Mouse (Mus musculus): ENCODE data around the gene Slc13a3. TPM values are rescaled to one million over a fixed set of nuclear protein-coding genes. Genes with fewer than 3 reads are reported as not detected.

Gene Slc13a3
- total and polyA plus RNA-seq, 3 experiments, result 0.29 to 0.68 (median 0.31) TPM

DNA sequence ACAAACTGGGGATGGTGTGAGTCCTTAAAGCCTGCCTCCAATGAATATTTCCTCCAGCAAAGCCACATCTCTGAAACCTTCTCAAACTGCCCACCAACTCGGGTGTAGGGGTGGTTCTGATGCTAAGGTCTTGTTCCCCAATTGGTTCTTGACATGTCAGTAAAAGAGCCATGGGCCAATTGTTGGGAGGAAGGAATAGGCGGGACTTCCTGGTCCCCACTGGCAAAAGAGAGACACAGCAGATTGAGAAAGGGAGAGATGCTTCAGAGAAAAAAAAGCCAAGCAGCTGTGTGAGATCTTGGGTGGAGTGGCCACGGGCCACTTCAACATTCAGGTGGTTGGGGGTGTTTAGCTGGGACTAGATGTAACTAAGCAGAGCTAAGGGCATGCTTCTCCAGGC is 102.0 kb downstream of the Slc13a3 start:
- no peak for TF ChIP-seq POLR2A (IDR thresholded peaks at IDR 0.05; ENCODE audit: insufficient read depth, low read depth, low read length)
- no peak for TF ChIP-seq CTCF (IDR thresholded peaks at IDR 0.05)
- no peak for TF ChIP-seq EP300 (IDR thresholded peaks at IDR 0.05; ENCODE audit: insufficient read depth, low read depth, low read length)
- Histone ChIP-seq H3K4me1 (ENCODE audit: control insufficient read depth, insufficient read depth, low read length) (no peaks in the 10 kb centered on the region), H3K79me2 (replicated peaks; ENCODE audit: control insufficient read depth, insufficient read depth, low read length) (no peaks in the 10 kb centered on the region), H3K27me3 (ENCODE audit: control insufficient read depth, insufficient read depth, low read length) (peaks cover 2% of the 10 kb centered on the region; the same call in 1 of the 2 replicates), H3K36me3 (ENCODE audit: control insufficient read depth, insufficient read depth, low read length) (no peaks in the 10 kb centered on the region), H3K4me3 (no peak overlapping the region), H3K27ac (no peak overlapping the region), H3K9ac (ENCODE audit: low read depth, low read length) (no peak overlapping the region)
- intact Hi-C loops (cut with DNase I), result no loop called here
- 24% methylated on average over 3 of the region's 3 CpGs for WGBS
- DNase-seq, result no peak

DNA sequence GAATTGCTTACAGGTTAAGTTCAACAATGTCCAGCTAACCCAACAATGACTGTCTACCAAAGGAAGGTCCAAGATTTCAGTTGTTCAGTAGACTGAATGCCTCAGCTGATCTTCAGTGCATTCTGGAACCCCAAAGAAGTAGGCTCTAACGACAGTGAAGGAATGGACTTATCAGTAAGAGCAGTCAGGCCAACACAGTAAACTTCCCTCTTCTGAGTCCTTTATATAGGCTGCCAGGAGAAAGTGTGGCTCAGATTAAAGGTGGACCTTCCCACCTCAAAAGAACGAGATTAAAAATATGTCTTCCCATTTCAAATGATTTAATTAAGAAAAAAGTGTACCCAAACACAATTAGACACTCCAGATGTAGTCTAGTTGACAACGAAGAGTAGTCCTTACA is 102.7 kb downstream of the Slc13a3 start:
- H3K4me3 ChIP-seq, result no peak overlapping the region
- no peaks in the 10 kb centered on the region for H3K79me2 ChIP-seq (replicated peaks; ENCODE audit: control insufficient read depth, insufficient read depth, low read length)
- no peak overlapping the region for H3K9ac ChIP-seq (ENCODE audit: low read depth, low read length)
- H3K4me1 ChIP-seq (ENCODE audit: control insufficient read depth, insufficient read depth, low read length), result no peaks in the 10 kb centered on the region
- peaks cover 2% of the 10 kb centered on the region; the same call in 1 of the 2 replicates for H3K27me3 ChIP-seq (ENCODE audit: control insufficient read depth, insufficient read depth, low read length)
- TF ChIP-seq EP300 (IDR thresholded peaks at IDR 0.05; ENCODE audit: insufficient read depth, low read depth, low read length), result no peak
- TF ChIP-seq POLR2A (IDR thresholded peaks at IDR 0.05; ENCODE audit: insufficient read depth, low read depth, low read length), result no peak
- TF ChIP-seq CTCF (IDR thresholded peaks at IDR 0.05), result no peak
- DNase-seq, result no peak
- H3K27ac ChIP-seq, result no peak overlapping the region
- intact Hi-C loops (cut with DNase I), result no loop called here
- WGBS, result 60% methylated on average over 3 of the region's 3 CpGs
- no peaks in the 10 kb centered on the region for H3K36me3 ChIP-seq (ENCODE audit: control insufficient read depth, insufficient read depth, low read length)

DNA sequence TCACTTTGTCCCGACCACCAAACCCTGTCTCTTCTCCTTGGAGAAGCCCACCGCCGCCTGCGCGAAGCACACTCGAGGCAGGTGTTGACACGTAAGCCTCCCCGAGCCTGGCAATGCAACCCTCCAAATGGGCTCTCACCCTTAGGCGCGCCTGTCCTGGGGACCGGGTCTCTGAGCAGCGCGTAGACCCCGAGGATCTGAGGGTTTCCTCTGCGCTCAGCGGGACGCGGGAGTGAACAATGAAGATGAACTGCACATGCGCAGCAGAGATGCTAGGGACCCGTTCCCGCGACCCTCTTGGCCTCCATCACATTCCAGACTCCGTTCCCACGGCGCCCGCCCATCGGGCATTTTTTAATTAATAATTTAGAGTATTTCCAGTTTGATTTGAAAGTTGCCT is 104.5 kb downstream of the Slc13a3 start, which contains the start of gene Zfp663:
Gene Zfp663 (minus strand): TSS at position 234 of the 400 bp plus-strand sequence.
- 3% methylated on average over 27 of the region's 27 CpGs for WGBS
- no peak within 1 kb of the TSS for H3K9ac ChIP-seq (ENCODE audit: low read depth, low read length)
- H3K4me3 ChIP-seq, result no peak within 1 kb of the TSS
- no peak within 1 kb of the TSS for H3K27ac ChIP-seq
- DNase-seq, result no peak
- no peaks in the 10 kb centered on the region for H3K36me3 ChIP-seq (ENCODE audit: control insufficient read depth, insufficient read depth, low read length)
- peaks cover 2% of the 10 kb centered on the region; the same call in 1 of the 2 replicates for H3K27me3 ChIP-seq (ENCODE audit: control insufficient read depth, insufficient read depth, low read length)
- no peaks in the 10 kb centered on the region for H3K4me1 ChIP-seq (ENCODE audit: control insufficient read depth, insufficient read depth, low read length)
- no peak for TF ChIP-seq POLR2A (IDR thresholded peaks at IDR 0.05; ENCODE audit: insufficient read depth, low read depth, low read length)
- no peaks in the 10 kb centered on the region for H3K79me2 ChIP-seq (replicated peaks; ENCODE audit: control insufficient read depth, insufficient read depth, low read length)
- intact Hi-C loops (cut with DNase I), result no loop called here

DNA sequence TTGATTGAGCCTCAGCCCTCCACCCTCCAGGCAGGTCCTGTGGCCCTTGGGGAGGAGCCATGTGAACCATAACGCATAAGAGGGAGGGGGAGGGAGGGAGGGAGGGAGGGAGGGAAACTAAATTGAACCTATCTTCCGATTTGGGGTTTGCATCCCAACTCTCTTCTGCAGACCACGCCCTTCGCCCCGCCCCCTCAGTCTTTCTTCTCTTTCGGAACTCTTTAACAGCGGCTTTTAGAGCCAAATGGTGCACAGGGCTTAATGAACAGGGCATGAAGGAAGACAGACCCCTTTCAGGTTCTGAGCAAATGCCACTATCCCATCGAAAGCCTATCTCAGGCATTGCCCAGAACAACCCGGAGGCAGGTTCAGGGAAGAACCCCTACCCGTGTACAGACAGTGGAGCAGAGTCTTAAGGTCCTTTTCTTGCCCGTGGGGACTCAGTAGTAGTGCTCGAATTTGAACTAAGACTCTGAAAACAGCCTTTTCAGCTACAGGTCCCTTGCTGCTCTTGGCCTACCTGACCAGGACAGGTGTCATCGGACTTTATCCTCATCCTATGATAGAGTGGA is 105.1 kb downstream of the Slc13a3 start:
- DNase-seq, result no peak
- H3K4me1 ChIP-seq (ENCODE audit: control insufficient read depth, insufficient read depth, low read length), result no peaks in the 10 kb centered on the region
- intact Hi-C loops (cut with DNase I), result no loop called here
- no peak overlapping the region for H3K9ac ChIP-seq (ENCODE audit: low read depth, low read length)
- H3K36me3 ChIP-seq (ENCODE audit: control insufficient read depth, insufficient read depth, low read length), result no peaks in the 10 kb centered on the region
- 4% methylated on average over 13 of the region's 13 CpGs for WGBS
- H3K27ac ChIP-seq, result no peak overlapping the region
- peaks cover 2% of the 10 kb centered on the region; the same call in 1 of the 2 replicates for H3K27me3 ChIP-seq (ENCODE audit: control insufficient read depth, insufficient read depth, low read length)
- H3K4me3 ChIP-seq, result no peak overlapping the region
- TF ChIP-seq EP300 (IDR thresholded peaks at IDR 0.05; ENCODE audit: insufficient read depth, low read depth, low read length) (no peak), CTCF (IDR thresholded peaks at IDR 0.05) (no peak), POLR2A (IDR thresholded peaks at IDR 0.05; ENCODE audit: insufficient read depth, low read depth, low read length) (no peak)
- H3K79me2 ChIP-seq (replicated peaks; ENCODE audit: control insufficient read depth, insufficient read depth, low read length), result no peaks in the 10 kb centered on the region

DNA sequence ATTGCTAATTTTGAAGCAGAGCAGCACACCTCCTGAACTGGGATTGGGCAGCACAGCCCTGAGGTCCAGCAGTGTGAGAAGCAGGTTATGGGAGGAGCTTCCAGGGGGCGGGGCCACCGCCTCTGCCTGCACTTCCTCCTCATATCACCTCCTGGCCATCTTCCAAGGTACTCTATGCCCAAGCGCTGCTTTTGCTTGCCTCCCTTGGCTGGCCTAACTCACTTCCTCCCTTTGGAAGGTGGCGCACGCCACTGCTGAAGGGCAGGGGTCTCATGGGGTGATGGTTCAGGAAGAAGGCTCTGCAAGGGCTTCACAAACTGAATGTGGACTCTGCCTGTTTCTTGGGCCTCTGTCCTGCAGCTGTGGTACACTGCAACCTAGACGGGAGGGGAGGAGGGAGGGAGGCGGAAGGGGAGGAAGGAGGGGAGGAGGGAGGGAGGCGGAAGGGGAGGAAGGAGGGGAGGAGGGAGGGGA is 105.9 kb downstream of the Slc13a3 start:
- no peaks in the 10 kb centered on the region for H3K4me1 ChIP-seq (ENCODE audit: control insufficient read depth, insufficient read depth, low read length)
- intact Hi-C loops (cut with DNase I), result no loop called here
- DNase-seq, result peak in 1 of 2 experiments; percentile 28

DNA sequence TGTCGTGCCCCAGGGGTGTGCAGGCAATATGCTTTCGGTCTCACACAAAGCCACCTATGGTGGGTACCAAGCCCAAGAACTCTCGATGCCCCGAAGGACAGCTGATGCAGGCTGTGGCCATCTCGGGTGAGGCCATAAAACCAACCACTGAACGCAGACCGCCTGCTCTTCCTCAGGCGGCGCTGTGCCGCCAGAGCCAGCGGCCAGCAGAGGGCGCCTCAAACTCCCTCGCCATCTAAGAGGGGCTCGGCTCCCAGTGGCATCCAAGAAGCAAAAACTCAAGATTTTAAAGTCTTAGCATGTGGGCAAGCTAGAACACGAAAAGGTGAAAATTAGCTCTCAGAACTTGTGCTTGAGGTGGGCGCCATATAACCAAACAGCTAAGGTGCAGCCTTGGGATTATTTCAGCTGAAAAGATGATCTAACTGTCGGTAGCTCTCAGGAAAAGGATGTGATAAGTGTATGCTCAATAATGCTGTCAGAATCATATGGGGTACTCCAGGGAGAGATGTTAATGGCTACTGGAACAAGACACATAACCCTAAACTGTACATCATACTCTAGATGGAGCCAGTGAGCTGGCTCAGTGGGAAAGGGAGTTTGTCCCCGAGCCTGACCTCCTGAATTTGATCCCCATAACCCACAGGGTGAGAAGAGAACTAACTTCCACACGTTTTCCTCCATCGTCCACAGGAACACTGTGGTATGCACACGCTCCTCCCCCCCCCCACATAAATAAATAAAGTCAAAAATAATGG is 108.5 kb downstream of the Slc13a3 start:
- Histone ChIP-seq H3K36me3 (ENCODE audit: control insufficient read depth, insufficient read depth, low read length) (no peaks in the 10 kb centered on the region), H3K27ac (no peak overlapping the region), H3K79me2 (replicated peaks; ENCODE audit: control insufficient read depth, insufficient read depth, low read length) (no peaks in the 10 kb centered on the region), H3K9ac (ENCODE audit: low read depth, low read length) (no peak overlapping the region), H3K4me3 (no peak overlapping the region), H3K4me1 (ENCODE audit: control insufficient read depth, insufficient read depth, low read length) (no peaks in the 10 kb centered on the region), H3K27me3 (ENCODE audit: control insufficient read depth, insufficient read depth, low read length) (peaks cover 2% of the 10 kb centered on the region; the same call in 1 of the 2 replicates)
- DNase-seq, result peak; percentile 23 to 68
- intact Hi-C loops (cut with DNase I), result loop anchor here (2.0 to 5.0 kb wide), 2 partner anchors 122 to 412 kb away; no protein-coding TSS in a partner anchor
- no peak for TF ChIP-seq POLR2A (IDR thresholded peaks at IDR 0.05; ENCODE audit: insufficient read depth, low read depth, low read length)
- TF ChIP-seq CTCF (IDR thresholded peaks at IDR 0.05), result peak; percentile 93
- 10% methylated on average over 21 of the region's 21 CpGs for WGBS

More for the DNA sequence above, 105.9 kb downstream of the Slc13a3 start:
- H3K79me2 ChIP-seq (replicated peaks; ENCODE audit: control insufficient read depth, insufficient read depth, low read length), result no peaks in the 10 kb centered on the region
- no peak overlapping the region for H3K9ac ChIP-seq (ENCODE audit: low read depth, low read length)
- H3K27ac ChIP-seq, result no peak overlapping the region
- 6% methylated on average over 6 of the region's 8 CpGs for WGBS
- no peaks in the 10 kb centered on the region for H3K36me3 ChIP-seq (ENCODE audit: control insufficient read depth, insufficient read depth, low read length)
- no peak overlapping the region for H3K4me3 ChIP-seq
- TF ChIP-seq CTCF (IDR thresholded peaks at IDR 0.05) (no peak), EP300 (IDR thresholded peaks at IDR 0.05; ENCODE audit: insufficient read depth, low read depth, low read length) (no peak), POLR2A (IDR thresholded peaks at IDR 0.05; ENCODE audit: insufficient read depth, low read depth, low read length) (no peak)
- H3K27me3 ChIP-seq (ENCODE audit: control insufficient read depth, insufficient read depth, low read length), result peaks cover 2% of the 10 kb centered on the region; the same call in 1 of the 2 replicates
